Comparison of ENCODE assay signal across 8 mouse cellular contexts in the genomic region with DNA sequence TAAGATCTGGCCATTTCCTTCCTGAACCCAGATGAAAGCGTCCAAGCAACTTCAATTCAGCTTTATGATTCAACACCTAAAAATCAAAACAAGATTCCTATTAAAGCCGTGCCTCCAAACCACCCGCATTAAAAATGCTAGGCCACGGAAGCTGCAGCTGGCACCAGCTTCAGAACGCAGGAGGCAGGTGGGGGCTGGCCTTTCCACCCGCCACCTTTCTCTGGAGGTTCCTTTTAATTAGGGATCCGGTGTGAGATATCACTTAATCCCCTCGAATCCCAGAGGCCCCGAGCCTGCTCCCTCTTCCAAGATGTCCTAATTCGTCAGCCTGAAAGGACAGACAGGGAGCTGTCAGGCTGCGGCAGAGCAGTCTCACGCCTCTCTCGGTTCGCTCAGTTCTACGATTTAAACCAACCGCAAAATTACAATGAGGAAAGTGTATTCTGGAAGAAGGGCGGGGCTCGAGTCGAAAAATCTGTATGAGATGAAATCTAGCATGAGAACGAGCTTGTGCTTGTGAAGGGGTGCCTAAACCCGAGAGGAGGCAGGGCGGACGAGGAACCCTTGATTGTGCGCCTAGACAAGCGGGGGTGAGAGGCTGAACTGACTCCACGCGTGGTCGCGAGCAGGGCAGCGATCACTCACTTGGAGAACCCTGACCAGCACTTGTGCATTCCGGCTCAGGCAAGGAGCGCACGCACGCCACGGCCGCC. TPM values are rescaled to one million over a fixed set of nuclear protein-coding genes. Genes with fewer than 3 reads are reported as not detected.
DNase-seq lines count a peak whose midpoint lies in the region; ATAC-seq and TF ChIP-seq lines count a peak whose summit lies in the region.

No protein-coding gene starts in this region.

- no peak for TF ChIP-seq EP300 in heart, adult 2 months (IDR thresholded peaks at IDR 0.05; ENCODE audit: insufficient read depth, low read depth, low read length)

- H3K36me3 ChIP-seq in heart, adult 2 months (ENCODE audit: control insufficient read depth, insufficient read depth, low read length): no peaks in the 10 kb centered on the region
- no peaks in the 10 kb centered on the region for H3K36me3 ChIP-seq in testis, adult 2 months (ENCODE audit: control insufficient read depth, insufficient read depth, low read length)
- H3K36me3 ChIP-seq in neural tube, embryonic 12.5 days: no peaks in the 10 kb centered on the region

- no peak for TF ChIP-seq POLR2A in heart, adult 2 months (IDR thresholded peaks at IDR 0.05; ENCODE audit: insufficient read depth, low read depth, low read length)
- no peak for TF ChIP-seq POLR2A in testis, adult 2 months (IDR thresholded peaks at IDR 0.05; ENCODE audit: control insufficient read depth, low read depth, low read length)

- 4% methylated on average over 36 of the region's 36 CpGs for WGBS in heart, adult 2 months
- 2% methylated on average over 36 of the region's 36 CpGs for WGBS in neural tube, embryonic 12.5 days

- H3K9me3 ChIP-seq in neural tube, embryonic 12.5 days: no peaks in the 10 kb centered on the region

- H3K9ac ChIP-seq in heart, adult 2 months (ENCODE audit: low read depth, low read length): peak overlapping the region; percentile 74
- peak overlapping the region; percentile 52 for H3K9ac ChIP-seq in neural tube, embryonic 12.5 days

- H3K27me3 ChIP-seq in heart, adult 2 months (ENCODE audit: control insufficient read depth, insufficient read depth, low read length): no peaks in the 10 kb centered on the region
- no peaks in the 10 kb centered on the region for H3K27me3 ChIP-seq in testis, adult 2 months (ENCODE audit: control insufficient read depth, insufficient read depth, low read length)
- H3K27me3 ChIP-seq in neural tube, embryonic 12.5 days (replicated peaks): peaks cover 35% of the 10 kb centered on the region

- no peaks in the 10 kb centered on the region for H3K79me2 ChIP-seq in heart, adult 2 months (replicated peaks; ENCODE audit: control insufficient read depth, insufficient read depth, low read length)

- peak overlapping the region; percentile 99 for H3K4me2 ChIP-seq in neural tube, embryonic 12.5 days (replicated peaks)

- TF ChIP-seq CTCF in heart, adult 2 months (IDR thresholded peaks at IDR 0.05): no peak
- no peak for TF ChIP-seq CTCF in testis, adult 2 months (IDR thresholded peaks at IDR 0.05; ENCODE audit: control insufficient read depth, insufficient read depth, insufficient replicate concordance, low read depth, low read length)

- no peaks in the 10 kb centered on the region for H3K4me1 ChIP-seq in heart, adult 2 months (ENCODE audit: control insufficient read depth, insufficient read depth, low read length)
- H3K4me1 ChIP-seq in testis, adult 2 months (ENCODE audit: control insufficient read depth, insufficient read depth, low read length): peaks cover 3% of the 10 kb centered on the region; the same call in 1 of the 2 replicates
- H3K4me1 ChIP-seq in neural tube, embryonic 12.5 days: peaks cover 26% of the 10 kb centered on the region

- intact Hi-C loops in heart, adult 2 months (cut with DNase I): no loop called here
- intact Hi-C loops in heart, postnatal 36 days (cut with DNase I): loop anchor here (5.0 to 10.0 kb wide), 2 partner anchors 184 to 694 kb away; no protein-coding TSS in a partner anchor
- intact Hi-C loops in gastrocnemius, postnatal 36 days (cut with DNase I): loop anchor here (2.0 to 5.0 kb wide), 2 partner anchors 224 to 238 kb away; no protein-coding TSS in a partner anchor

- DNase-seq in heart, adult 2 months: peak in 1 of 2 experiments; percentile 19
- no peak for DNase-seq in heart, postnatal 36 days
- no peak for DNase-seq in testis, postnatal 14 days (ENCODE audit: low spot score)
- peak; percentile 14 for DNase-seq in induced T-regulatory cell, adult 2 months (ENCODE audit: low read depth)
- DNase-seq in thymus, adult 18-20 months: no peak
- DNase-seq in gastrocnemius, postnatal 36 days: no peak

- ATAC-seq in neural tube, embryonic 12.5 days (ENCODE audit: low FRiP score, low read depth): peak; percentile 14; the same call in 1 of the 2 replicates

- peak overlapping the region; percentile 53 for H3K4me3 ChIP-seq in heart, adult 2 months
- H3K4me3 ChIP-seq in testis, adult 2 months (ENCODE audit: control insufficient read depth, low read depth, low read length): peak overlapping the region; percentile 71
- H3K4me3 ChIP-seq in neural tube, embryonic 12.5 days: peak overlapping the region; percentile 54

- H3K27ac ChIP-seq in heart, adult 2 months: peak overlapping the region; percentile 85
- H3K27ac ChIP-seq in testis, adult 2 months (ENCODE audit: control insufficient read depth, insufficient read depth, low read depth, low read length): no peak overlapping the region
- H3K27ac ChIP-seq in neural tube, embryonic 12.5 days: no peak overlapping the region

RNA-seq across cellular contexts. Expression of gene Stc2, which starts 1.5 kb away (rescaled TPM):
- 10 to 100 TPM; 14.1 to 20.7 TPM for total RNA-seq in heart, adult 2 months (2021)
- polyA plus RNA-seq in heart, adult 2 months (2012; rRNA removed): 8.3 and 12.7 TPM in 2 replicates
- total RNA-seq in heart, postnatal 36 days (2021): 10 to 100 TPM; 18.0 to 20.7 TPM
- 0.65 and 0.77 TPM in 2 replicates for polyA plus RNA-seq in testis, adult 2 months (2012; rRNA removed)
- 0.94 and 1.2 TPM in 2 replicates for polyA plus RNA-seq in neural tube, embryonic 12.5 days (2016; fragmentation: Nextera tagmentation; extraction: Ambion mirVana)
- total RNA-seq in gastrocnemius, postnatal 36 days (2021): 10 to 100 TPM in 1 of 2 experiments, 1 to 10 TPM in 1; 2.0 to 11.4 TPM
